13 mouse cellular contexts compared by ENCODE assay signal in genomic region chr14:121152771-121153170, GRCm38 (mm10).
DNase-seq lines count a peak whose midpoint lies in the region; ATAC-seq and TF ChIP-seq lines count a peak whose summit lies in the region.
"Had no signal": no experiment of that assay in that cellular context is flagged by ENCODE, and none has a peak within 500 bp of the region (broad histone marks: within the 10 kb centered on the region; RNA-seq: fewer than 3 reads in every experiment).

No protein-coding gene starts in this region.

- no peak overlapping the region for H3K4me3 ChIP-seq in forebrain, embryonic 12.5 days (replicated peaks)
- no peak overlapping the region for H3K4me3 ChIP-seq in forebrain, embryonic 14.5 days (ENCODE audit: low read depth, low read length)
- H3K4me3 ChIP-seq in forebrain, embryonic 15.5 days, result no peak overlapping the region
- H3K4me3 ChIP-seq in kidney, adult 2 months (ENCODE audit: insufficient read depth, low read depth, low read length), result no peak overlapping the region
- H3K4me3 ChIP-seq in limb, embryonic 12.5 days (replicated peaks), result no peak overlapping the region
- H3K4me3 ChIP-seq: heart, embryonic 10.5 days; limb, embryonic 15.5 days; lung, embryonic 15.5 days had no signal

- H3K4me1 ChIP-seq in forebrain, embryonic 12.5 days, result peaks cover 40% of the 10 kb centered on the region
- peaks cover 21% of the 10 kb centered on the region for H3K4me1 ChIP-seq in forebrain, embryonic 14.5 days (ENCODE audit: control insufficient read depth, insufficient read depth, low read length)
- peaks cover 49% of the 10 kb centered on the region for H3K4me1 ChIP-seq in forebrain, embryonic 15.5 days
- peaks cover 28% of the 10 kb centered on the region; the same call in 1 of the 2 replicates for H3K4me1 ChIP-seq in kidney, adult 2 months (ENCODE audit: control insufficient read depth, insufficient read depth, low read length)
- peaks cover 62% of the 10 kb centered on the region for H3K4me1 ChIP-seq in limb, embryonic 12.5 days (replicated peaks)

- H3K27ac ChIP-seq in forebrain, embryonic 12.5 days, result peak overlapping the region; percentile 50; the same call in 1 of the 2 replicates
- no peak overlapping the region for H3K27ac ChIP-seq in forebrain, embryonic 14.5 days (ENCODE audit: low read depth, low read length)
- H3K27ac ChIP-seq in forebrain, embryonic 15.5 days (replicated peaks), result peak overlapping the region; percentile 32
- peak overlapping the region; percentile 49 for H3K27ac ChIP-seq in kidney, adult 2 months (ENCODE audit: insufficient read depth, low read depth, low read length)
- peak overlapping the region; percentile 50 for H3K27ac ChIP-seq in limb, embryonic 12.5 days
- H3K27ac ChIP-seq: heart, embryonic 10.5 days; lung, embryonic 15.5 days had no signal

- no peak for DNase-seq in forebrain, embryonic 14.5 days (ENCODE audit: low spot score)
- peak; percentile 87 for DNase-seq in kidney, adult 2 months
- DNase-seq in right cerebral cortex, adult 18-20 months, result no peak
- no peak for DNase-seq in thymus, postnatal 0 days (ENCODE audit: low spot score)
- DNase-seq: cerebellum, adult 11-12 months; spleen, adult 18-20 months had no signal

- H3K27me3 ChIP-seq in forebrain, embryonic 12.5 days, result no peaks in the 10 kb centered on the region
- no peaks in the 10 kb centered on the region for H3K27me3 ChIP-seq in forebrain, embryonic 14.5 days (replicated peaks; ENCODE audit: control insufficient read depth, insufficient read depth, low read length)
- H3K27me3 ChIP-seq in forebrain, embryonic 15.5 days, result no peaks in the 10 kb centered on the region
- no peaks in the 10 kb centered on the region for H3K27me3 ChIP-seq in kidney, adult 2 months (replicated peaks; ENCODE audit: control insufficient read depth, insufficient read depth, low read length)
- no peaks in the 10 kb centered on the region for H3K27me3 ChIP-seq in limb, embryonic 12.5 days
- H3K27me3 ChIP-seq: limb, embryonic 15.5 days; lung, embryonic 15.5 days had no signal

- H3K36me3 ChIP-seq in forebrain, embryonic 12.5 days (replicated peaks), result no peaks in the 10 kb centered on the region
- H3K36me3 ChIP-seq in forebrain, embryonic 14.5 days (ENCODE audit: control insufficient read depth, insufficient read depth, low read length), result no peaks in the 10 kb centered on the region
- H3K36me3 ChIP-seq in forebrain, embryonic 15.5 days, result no peaks in the 10 kb centered on the region
- H3K36me3 ChIP-seq in kidney, adult 2 months (ENCODE audit: control insufficient read depth, insufficient read depth, low read length), result no peaks in the 10 kb centered on the region
- H3K36me3 ChIP-seq in limb, embryonic 12.5 days, result peaks cover 5% of the 10 kb centered on the region; the same call in 1 of the 2 replicates
- H3K36me3 ChIP-seq: limb, embryonic 15.5 days; lung, embryonic 15.5 days had no signal

- peak; percentile 5; the same call in 1 of the 2 replicates for ATAC-seq in forebrain, embryonic 12.5 days (ENCODE audit: low FRiP score)
- no peak for ATAC-seq in forebrain, embryonic 14.5 days
- no peak for ATAC-seq in forebrain, embryonic 15.5 days (replicated peaks)
- no peak for ATAC-seq in limb, embryonic 12.5 days (ENCODE audit: insufficient number of reproducible peaks, insufficient read depth, low FRiP score, low TSS enrichment, low read depth)
- ATAC-seq in megakaryocyte-erythroid progenitor cell, adult 5-6 weeks (replicated peaks; ENCODE audit: low FRiP score, low TSS enrichment, poor library complexity, severe bottlenecking), result no peak

- 0 out of 2 replicates have a peak, but pooled peaks cover 4% of the 10 kb centered on the region for H3K9me3 ChIP-seq in forebrain, embryonic 12.5 days
- no peaks in the 10 kb centered on the region for H3K9me3 ChIP-seq in forebrain, embryonic 14.5 days (replicated peaks; ENCODE audit: control insufficient read depth, low read length)
- no peaks in the 10 kb centered on the region for H3K9me3 ChIP-seq in forebrain, embryonic 15.5 days
- H3K9me3 ChIP-seq in limb, embryonic 12.5 days, result 0 out of 2 replicates have a peak, but pooled peaks cover 5% of the 10 kb centered on the region
- H3K9me3 ChIP-seq: heart, embryonic 10.5 days; limb, embryonic 15.5 days; lung, embryonic 15.5 days had no signal

- WGBS in forebrain, embryonic 12.5 days, result 57% methylated on average over 6 of the region's 6 CpGs
- 67% methylated on average over 6 of the region's 6 CpGs for WGBS in forebrain, embryonic 14.5 days
- 60% methylated on average over 6 of the region's 6 CpGs for WGBS in forebrain, embryonic 15.5 days
- 38% methylated on average over 6 of the region's 6 CpGs for WGBS in kidney, adult 2 months
- 74% methylated on average over 6 of the region's 6 CpGs for WGBS in limb, embryonic 12.5 days

- no peak for TF ChIP-seq POLR2A in kidney, adult 2 months (IDR thresholded peaks at IDR 0.05; ENCODE audit: low read depth, low read length)

- no peak overlapping the region for H3K4me2 ChIP-seq in forebrain, embryonic 12.5 days
- no peak overlapping the region for H3K4me2 ChIP-seq in forebrain, embryonic 14.5 days (ENCODE audit: low read length)
- H3K4me2 ChIP-seq in forebrain, embryonic 15.5 days (replicated peaks), result no peak overlapping the region
- no peak overlapping the region for H3K4me2 ChIP-seq in limb, embryonic 12.5 days
- H3K4me2 ChIP-seq: limb, embryonic 15.5 days; lung, embryonic 15.5 days had no signal

- no peak overlapping the region for H3K9ac ChIP-seq in forebrain, embryonic 12.5 days
- H3K9ac ChIP-seq in forebrain, embryonic 14.5 days (ENCODE audit: low read length), result no peak overlapping the region
- H3K9ac ChIP-seq in forebrain, embryonic 15.5 days (replicated peaks), result no peak overlapping the region
- H3K9ac ChIP-seq in limb, embryonic 12.5 days (replicated peaks), result 0 out of 2 replicates have a peak overlapping the region, but pooled peaks have one; percentile 1
- H3K9ac ChIP-seq: limb, embryonic 15.5 days; lung, embryonic 15.5 days had no signal

- TF ChIP-seq CTCF in kidney, adult 2 months (conservative IDR thresholded peaks at IDR 0.05; ENCODE audit: insufficient read depth, insufficient read length, low read depth, low read length), result no peak
